Mouse (Mus musculus) heart, adult 8-10 months (tissue): ENCODE results near the gene Trdmt1. TPM values are rescaled to one million over a fixed set of nuclear protein-coding genes. Genes with fewer than 3 reads are reported as not detected.

Experiments used
- DNase-seq: peaks from one replicate; pipeline ENCODE4 v3.0.0; 2022; ENCODE audit warnings: low spot score
- total RNA-seq, 4 experiments: library from RNA; stranded (reverse); gene quantifications; 2 replicates each; pipeline ENCODE4 v1.2.4; 2022

The Trdmt1 gene
- total RNA-seq, 4 experiments from 2014 or later, result 6.3 to 8.9 (median 7.5) TPM

- peak; percentile 35 for DNase-seq
These were observed 12.9 kb upstream of the Trdmt1 start for GRCm38 (mm10) chr2:13557145-13558030.

DNA sequence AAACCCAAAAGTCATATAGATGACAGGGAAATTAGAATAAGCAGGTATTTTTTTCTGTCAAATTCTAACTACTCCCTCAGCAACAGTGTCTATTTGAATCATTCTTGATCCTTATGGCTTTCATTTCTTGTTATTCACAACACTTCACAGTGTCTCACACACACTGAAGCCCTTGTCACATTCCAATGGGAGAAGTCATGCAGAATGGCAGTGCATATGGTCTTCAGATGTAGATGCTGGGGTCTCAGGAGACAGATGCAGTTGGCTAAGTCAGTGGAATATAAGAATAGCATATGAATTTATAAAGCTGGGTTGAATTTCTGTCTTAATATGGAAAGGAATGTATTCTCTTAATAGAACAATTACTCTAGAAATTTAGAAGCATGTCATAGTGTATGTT lies 11.8 kb upstream of the Trdmt1 start:
- no peak for DNase-seq

DNA sequence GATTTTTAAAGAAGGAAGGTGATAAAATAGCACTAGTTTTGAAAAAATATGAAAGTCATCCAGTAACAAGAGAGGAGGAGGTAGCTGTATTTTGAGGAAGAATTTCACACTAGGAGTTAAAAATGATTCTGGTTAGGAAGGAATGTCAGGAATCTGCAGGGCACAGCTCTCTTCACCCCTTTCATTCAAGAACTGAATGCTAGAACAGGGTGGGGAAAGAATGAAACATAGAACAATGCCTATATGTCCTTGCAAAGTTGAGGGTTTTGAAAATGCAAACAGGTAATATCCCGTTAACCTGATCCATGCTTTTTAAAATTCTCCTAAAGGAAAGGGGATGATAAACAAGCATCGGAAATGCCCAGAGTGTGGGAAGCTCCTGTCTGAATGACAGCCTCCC lies 9.5 kb upstream of the Trdmt1 start:
- DNase-seq, result no peak

DNA sequence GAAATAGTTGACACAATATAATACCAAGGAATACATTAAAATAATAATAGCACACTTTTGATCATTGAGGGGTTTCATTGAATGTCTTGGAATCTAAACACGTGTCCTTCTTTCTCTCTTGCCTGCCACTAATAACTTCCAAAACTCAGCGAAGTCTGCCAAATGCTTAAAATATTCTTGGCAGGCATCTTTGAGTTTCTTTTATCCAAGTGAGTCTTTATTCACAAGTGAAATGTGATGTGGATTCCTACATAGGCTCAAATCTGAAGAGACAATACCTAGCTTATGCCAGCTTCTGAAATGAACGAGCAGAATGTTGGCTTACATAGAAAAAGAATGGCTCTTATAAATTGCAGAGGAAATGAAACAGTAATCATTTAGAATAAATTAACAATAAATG lies 4.3 kb upstream of the Trdmt1 start:
- no peak for DNase-seq

- no peak for DNase-seq
These were observed 846 bp downstream of the Trdmt1 start for GRCm38 (mm10) chr2:13543519-13544124.

DNA sequence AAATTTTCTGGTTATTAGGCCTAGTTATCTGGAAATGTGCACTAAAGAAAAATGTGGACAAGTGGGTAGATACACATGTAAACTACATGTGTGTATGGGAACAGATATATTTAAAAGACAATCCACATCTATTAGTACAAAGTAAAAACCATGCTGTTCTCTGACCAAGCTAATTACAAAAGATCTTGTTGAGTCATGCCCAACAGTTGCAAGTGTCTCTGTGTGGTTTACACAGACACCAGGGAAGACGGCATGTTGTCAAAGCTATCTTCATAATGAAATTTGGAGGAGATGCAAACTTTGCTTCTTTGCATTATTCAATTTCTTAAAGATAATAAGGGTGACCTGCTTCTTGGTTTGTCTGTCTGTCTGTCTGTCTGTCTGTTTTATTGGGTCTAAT lies 4.6 kb downstream of the Trdmt1 start:
- no peak for DNase-seq

GRCm38 (mm10) chr2:13538704-13539377 lies 5.6 kb downstream of the Trdmt1 start:
- DNase-seq, result no peak

DNA sequence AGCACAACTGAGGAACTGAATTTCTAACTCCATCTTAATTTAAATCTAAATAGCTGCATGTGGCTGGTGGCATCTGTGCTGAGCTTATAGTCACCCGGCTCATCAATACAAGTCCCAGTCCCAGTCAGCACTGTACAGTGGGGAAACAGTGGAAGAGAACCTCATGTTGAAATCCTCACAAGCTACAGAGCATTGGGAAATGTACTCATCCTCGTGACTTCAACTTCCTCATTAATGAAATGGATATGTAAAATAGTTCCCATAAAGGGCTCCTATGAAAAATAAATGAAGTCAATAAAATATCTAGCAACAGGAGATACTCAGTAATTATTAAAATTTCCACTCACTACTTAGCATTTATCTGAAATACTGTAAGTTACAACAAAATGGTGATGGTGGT lies 6.2 kb downstream of the Trdmt1 start:
- no peak for DNase-seq

DNA sequence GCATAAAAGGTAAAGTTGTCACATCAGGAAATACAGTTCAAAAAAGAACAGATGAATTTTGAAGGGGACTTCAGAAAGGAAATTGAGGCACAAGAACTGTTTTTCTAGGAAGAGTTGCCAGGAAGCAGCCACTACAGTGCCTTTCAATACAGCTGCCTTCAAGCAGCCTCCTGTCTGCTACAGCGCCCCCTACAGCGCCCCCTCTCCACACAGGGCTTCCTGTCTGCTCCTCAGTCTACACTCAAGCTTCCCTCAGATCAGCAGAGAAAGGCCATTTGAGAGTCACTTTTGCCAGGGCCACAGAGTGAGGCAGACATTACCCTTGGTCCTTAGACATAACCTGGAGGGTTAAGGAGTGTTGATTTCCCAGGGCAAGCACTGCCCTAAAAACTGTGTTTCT lies 6.7 kb downstream of the Trdmt1 start:
- DNase-seq, result no peak

- no peak for DNase-seq
These were observed 7.7 kb downstream of the Trdmt1 start for GRCm38 (mm10) chr2:13536747-13537146.

DNA sequence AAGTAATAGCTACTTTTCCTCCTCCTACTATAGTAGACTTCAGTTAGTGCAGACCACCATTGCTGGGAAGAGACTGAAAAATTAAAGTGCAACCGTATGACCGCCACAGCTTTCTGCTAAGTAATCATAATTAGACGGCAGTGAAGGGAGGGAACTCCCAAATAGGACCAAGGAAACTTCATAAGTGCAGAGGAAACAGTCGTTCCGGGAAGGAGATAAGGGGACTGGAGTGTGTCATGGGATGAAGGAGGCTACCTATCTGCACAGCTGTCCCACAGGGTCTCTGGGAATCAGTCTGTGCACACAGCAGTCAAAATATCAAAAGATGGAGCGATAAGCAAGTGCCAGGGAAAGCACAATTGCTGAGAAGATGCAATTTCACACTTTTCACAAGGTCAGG lies 13.8 kb downstream of the Trdmt1 start:
- DNase-seq, result no peak

- no peak for DNase-seq
These were observed 15.1 kb downstream of the Trdmt1 start for GRCm38 (mm10) chr2:13529253-13529933.

- no peak for DNase-seq
These were observed 16.9 kb downstream of the Trdmt1 start for GRCm38 (mm10) chr2:13527531-13527930.

DNA sequence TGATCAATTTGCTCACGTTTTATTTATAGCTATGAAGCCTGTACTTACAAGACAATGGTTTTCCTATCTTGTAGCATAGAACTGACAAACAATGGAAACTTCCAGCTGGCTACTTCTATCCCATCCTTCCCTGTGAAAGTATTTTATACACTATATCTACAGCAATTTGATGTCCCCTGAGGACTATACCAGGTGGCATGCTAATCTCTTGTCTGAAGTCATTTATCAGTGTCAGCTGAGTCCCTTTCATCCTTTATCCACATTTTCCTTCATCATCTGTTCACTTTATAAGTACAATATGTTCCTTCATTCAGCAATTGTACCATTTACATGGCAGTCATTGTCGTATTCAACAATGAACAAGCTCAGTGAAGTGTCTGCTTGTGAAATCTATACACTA lies 17.3 kb downstream of the Trdmt1 start:
- DNase-seq, result no peak

GRCm38 (mm10) chr2:13526205-13526604 lies 18.3 kb downstream of the Trdmt1 start:
- no peak for DNase-seq

DNA sequence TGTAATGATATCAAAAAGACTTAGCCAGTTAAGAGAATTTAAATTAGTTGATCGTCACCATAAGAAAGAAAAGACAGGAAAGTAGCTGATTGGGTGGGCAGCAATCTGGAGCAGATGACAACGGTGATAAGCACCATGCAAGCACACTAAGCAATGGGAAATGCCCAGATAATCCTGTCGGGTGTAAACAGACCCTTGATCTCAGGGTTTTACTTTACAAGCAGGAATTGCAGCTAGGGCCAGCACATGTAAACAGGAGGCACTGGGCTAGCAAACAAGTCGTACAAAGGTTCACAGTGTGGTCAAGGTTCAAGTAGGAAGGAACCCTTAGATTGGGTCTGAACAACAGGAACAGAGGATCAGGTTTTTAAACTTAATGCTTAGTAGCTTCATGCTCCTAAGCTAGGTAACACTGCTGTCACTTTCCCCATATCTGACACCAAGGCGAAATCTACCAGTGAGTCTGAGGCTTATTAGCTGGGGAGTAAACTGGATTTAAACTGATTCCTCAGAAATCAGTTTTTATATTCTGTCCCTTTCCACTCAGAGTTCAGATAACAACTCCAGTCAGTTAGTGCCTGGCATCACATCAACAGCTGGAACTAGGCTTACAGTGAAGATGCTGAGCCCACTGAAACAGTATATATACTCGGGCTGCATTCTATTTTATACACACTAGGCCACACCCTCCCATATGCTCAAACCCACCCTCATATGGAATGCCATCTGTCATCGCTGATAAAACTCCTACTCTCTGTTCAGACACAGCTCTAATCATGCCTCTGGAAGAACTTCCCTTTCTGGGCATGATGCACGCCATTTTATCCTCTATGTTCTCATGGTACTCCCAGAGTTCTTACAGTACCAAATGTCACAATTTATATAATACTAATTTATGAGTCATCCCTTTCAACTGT lies 20.7 kb downstream of the Trdmt1 start:
- no peak for DNase-seq

DNA sequence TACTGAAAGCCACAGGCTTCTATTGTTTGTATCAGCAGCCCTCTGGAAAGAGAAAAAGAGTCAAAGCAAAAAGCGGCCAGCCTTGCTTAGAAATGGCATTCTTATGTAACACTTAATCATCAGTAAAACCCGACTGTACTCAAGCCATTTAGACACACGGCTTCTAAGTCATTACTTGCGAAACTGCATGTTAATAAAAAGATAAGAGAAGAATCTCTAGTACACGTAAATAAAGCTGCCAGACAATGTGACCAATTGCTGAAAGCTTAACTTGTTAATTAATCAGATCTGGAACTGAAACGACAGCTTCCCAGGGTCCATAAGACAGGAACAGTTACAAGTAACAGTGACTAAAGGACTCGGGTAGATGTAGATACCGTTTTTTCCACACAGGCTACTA lies 22.4 kb downstream of the Trdmt1 start:
- no peak for DNase-seq

DNA sequence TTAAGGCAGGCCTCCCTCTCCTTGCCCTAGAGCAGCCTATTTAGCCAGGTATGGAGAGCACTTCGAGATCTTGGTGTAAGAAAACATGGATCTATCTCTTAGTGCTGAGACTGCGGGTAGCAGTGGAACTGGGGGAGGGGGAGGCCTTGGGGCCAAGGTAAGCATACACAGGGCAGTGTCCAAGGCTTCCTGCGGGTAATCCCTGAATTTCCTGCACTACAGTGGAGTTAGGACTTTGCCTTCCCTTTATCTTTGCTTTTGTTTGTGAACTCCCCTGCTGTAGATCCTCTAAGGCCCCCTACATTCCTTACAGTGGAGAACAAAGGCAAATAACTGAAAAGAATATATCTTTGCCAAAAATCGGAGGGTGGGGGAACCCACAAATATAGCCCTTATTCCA lies 29.5 kb downstream of the Trdmt1 start:
- DNase-seq, result no peak

- no peak for DNase-seq
These were observed 41.8 kb downstream of the Trdmt1 start for GRCm38 (mm10) chr2:13502717-13503116.

DNA sequence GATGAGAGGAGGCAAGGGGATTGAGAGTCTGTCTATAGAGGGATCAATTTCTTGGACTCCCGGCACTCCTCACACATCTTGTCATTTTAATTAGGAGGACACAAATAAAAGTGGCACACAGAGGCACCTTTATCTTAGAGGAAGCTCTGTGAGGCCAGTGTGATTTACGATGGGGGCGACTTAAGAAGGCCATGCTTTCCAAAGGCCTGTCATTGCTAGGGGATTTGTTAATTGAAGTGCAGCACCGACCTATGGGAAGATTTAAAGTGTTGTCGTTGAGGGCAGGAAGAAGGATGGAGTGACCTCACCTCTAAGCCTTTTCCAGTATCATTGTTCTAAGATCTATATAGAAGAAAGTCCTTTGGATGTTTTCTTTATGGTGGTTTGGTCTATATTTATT lies 42.9 kb downstream of the Trdmt1 start:
- DNase-seq, result no peak
